Mouse (Mus musculus): Measurements from ENCODE around the gene Efna3.

Efna3 gene

GRCm38 (mm10) chr3:89315930-89316831, 6.6 kb downstream of the Efna3 start:
- DNase-seq (ENCODE audit: low read depth, low spot score): no peak

- peak; percentile 54 for DNase-seq (ENCODE audit: low read depth, low spot score)
These were observed 7.4 kb downstream of the Efna3 start for GRCm38 (mm10) chr3:89315195-89315929.

GRCm38 (mm10) chr3:89314791-89315190, 8.0 kb downstream of the Efna3 start:
- no peak for DNase-seq (ENCODE audit: low read depth, low spot score)

GRCm38 (mm10) chr3:89314340-89314739, 8.4 kb downstream of the Efna3 start:
- DNase-seq (ENCODE audit: low read depth, low spot score): no peak

- peak; percentile 76 for DNase-seq (ENCODE audit: low read depth, low spot score)
These were observed 14.7 kb downstream of the Efna3 start for GRCm38 (mm10) chr3:89308089-89308488.

GRCm38 (mm10) chr3:89305551-89306325, 17.0 kb downstream of the Efna3 start:
- no peak for DNase-seq (ENCODE audit: low read depth, low spot score)

GRCm38 (mm10) chr3:89305105-89305504, 17.7 kb downstream of the Efna3 start:
- no peak for DNase-seq (ENCODE audit: low read depth, low spot score)

- no peak for DNase-seq (ENCODE audit: low read depth, low spot score)
These were observed 18.3 kb downstream of the Efna3 start for GRCm38 (mm10) chr3:89304440-89304839.

- DNase-seq (ENCODE audit: low read depth, low spot score): no peak
These were observed 22.3 kb downstream of the Efna3 start for GRCm38 (mm10) chr3:89300514-89300913.

GRCm38 (mm10) chr3:89300071-89300470, 22.7 kb downstream of the Efna3 start:
- DNase-seq (ENCODE audit: low read depth, low spot score): no peak

GRCm38 (mm10) chr3:89299499-89299898, 23.3 kb downstream of the Efna3 start:
- DNase-seq (ENCODE audit: low read depth, low spot score): no peak

GRCm38 (mm10) chr3:89298908-89299307, 23.9 kb downstream of the Efna3 start:
- no peak for DNase-seq (ENCODE audit: low read depth, low spot score)

GRCm38 (mm10) chr3:89296761-89297396, 25.9 kb downstream of the Efna3 start:
- no peak for DNase-seq (ENCODE audit: low read depth, low spot score)

- DNase-seq (ENCODE audit: low read depth, low spot score): no peak
These were observed 27.0 kb downstream of the Efna3 start for GRCm38 (mm10) chr3:89295685-89296230.

- DNase-seq (ENCODE audit: low read depth, low spot score): no peak
These were observed 28.6 kb downstream of the Efna3 start for GRCm38 (mm10) chr3:89294195-89294594.

- no peak for DNase-seq (ENCODE audit: low read depth, low spot score)
These were observed 29.4 kb downstream of the Efna3 start for GRCm38 (mm10) chr3:89293247-89293918.

GRCm38 (mm10) chr3:89292303-89292702, 30.5 kb downstream of the Efna3 start:
- DNase-seq (ENCODE audit: low read depth, low spot score): no peak

GRCm38 (mm10) chr3:89291874-89292273, 30.9 kb downstream of the Efna3 start:
- no peak for DNase-seq (ENCODE audit: low read depth, low spot score)

GRCm38 (mm10) chr3:89288503-89288928, 34.2 kb downstream of the Efna3 start:
- no peak for DNase-seq (ENCODE audit: low read depth, low spot score)

- no peak for DNase-seq (ENCODE audit: low read depth, low spot score)
These were observed 35.5 kb downstream of the Efna3 start for GRCm38 (mm10) chr3:89287286-89287685.

GRCm38 (mm10) chr3:89285526-89285925, 37.2 kb downstream of the Efna3 start:
- DNase-seq (ENCODE audit: low read depth, low spot score): no peak

Data from A20 (cell line).